Mouse (Mus musculus): ENCODE results near the gene Trp53bp2.
A peak's percentile ranks its signal among the peaks of the same experiment; 100 is the strongest.

The Trp53bp2 gene

GRCm38 (mm10) chr1:182460291-182461244 lies 51.6 kb downstream of the Trp53bp2 start:
- DNase-seq (ENCODE audit: extremely low spot score), result peak; percentile 25

- no peak for DNase-seq (ENCODE audit: extremely low spot score)
Measured at GRCm38 (mm10) chr1:182461261-182461660, 52.3 kb downstream of the Trp53bp2 start.

GRCm38 (mm10) chr1:182461813-182462212 lies 52.8 kb downstream of the Trp53bp2 start:
- DNase-seq (ENCODE audit: extremely low spot score), result no peak

GRCm38 (mm10) chr1:182465309-182465708 lies 56.3 kb downstream of the Trp53bp2 start:
- no peak for DNase-seq (ENCODE audit: extremely low spot score)

GRCm38 (mm10) chr1:182465978-182466377 lies 57.0 kb downstream of the Trp53bp2 start:
- DNase-seq (ENCODE audit: extremely low spot score), result no peak

GRCm38 (mm10) chr1:182475005-182475796 lies 66.2 kb downstream of the Trp53bp2 start:
- DNase-seq (ENCODE audit: extremely low spot score), result no peak

- no peak for DNase-seq (ENCODE audit: extremely low spot score)
Measured at GRCm38 (mm10) chr1:182478935-182479334, 70.0 kb downstream of the Trp53bp2 start.

GRCm38 (mm10) chr1:182481138-182481537 lies 72.2 kb downstream of the Trp53bp2 start:
- DNase-seq (ENCODE audit: extremely low spot score), result no peak

GRCm38 (mm10) chr1:182481646-182482295 lies 72.8 kb downstream of the Trp53bp2 start:
- DNase-seq (ENCODE audit: extremely low spot score), result no peak

GRCm38 (mm10) chr1:182482991-182483909 lies 74.3 kb downstream of the Trp53bp2 start:
- no peak for DNase-seq (ENCODE audit: extremely low spot score)

GRCm38 (mm10) chr1:182483910-182484274 lies 74.9 kb downstream of the Trp53bp2 start:
- no peak for DNase-seq (ENCODE audit: extremely low spot score)

- DNase-seq (ENCODE audit: extremely low spot score), result no peak
Measured at GRCm38 (mm10) chr1:182488503-182488902, 79.5 kb downstream of the Trp53bp2 start.

GRCm38 (mm10) chr1:182489803-182490452 lies 81.0 kb downstream of the Trp53bp2 start:
- DNase-seq (ENCODE audit: extremely low spot score), result peak; percentile 88

- DNase-seq (ENCODE audit: extremely low spot score), result no peak
Measured at GRCm38 (mm10) chr1:182490568-182490967, 81.6 kb downstream of the Trp53bp2 start.

GRCm38 (mm10) chr1:182491839-182492238 lies 82.9 kb downstream of the Trp53bp2 start:
- no peak for DNase-seq (ENCODE audit: extremely low spot score)

GRCm38 (mm10) chr1:182494285-182495145 lies 85.5 kb downstream of the Trp53bp2 start:
- no peak for DNase-seq (ENCODE audit: extremely low spot score)

GRCm38 (mm10) chr1:182496685-182497084 lies 87.7 kb downstream of the Trp53bp2 start:
- no peak for DNase-seq (ENCODE audit: extremely low spot score)

- DNase-seq (ENCODE audit: extremely low spot score), result no peak
Measured at GRCm38 (mm10) chr1:182497736-182498135, 88.8 kb downstream of the Trp53bp2 start.

GRCm38 (mm10) chr1:182499443-182500089 lies 90.6 kb downstream of the Trp53bp2 start:
- no peak for DNase-seq (ENCODE audit: extremely low spot score)

Data from embryo, embryonic 9.5 days (tissue).